10 mouse cellular contexts compared by ENCODE assay signal in genomic region chr8:61316813-61317534, GRCm38 (mm10).
DNase-seq lines count a peak whose midpoint lies in the region; ATAC-seq and TF ChIP-seq lines count a peak whose summit lies in the region.
"Had no signal": no experiment of that assay in that cellular context is flagged by ENCODE, and none has a peak within 500 bp of the region (broad histone marks: within the 10 kb centered on the region; RNA-seq: fewer than 3 reads in every experiment).

No protein-coding gene starts in this region.

- H3K27ac ChIP-seq in liver, adult 2 months (replicated peaks; ENCODE audit: insufficient read depth, low read depth, low read length), result no peak overlapping the region
- H3K27ac ChIP-seq in liver, embryonic 11.5 days (ENCODE audit: low read depth, low read length), result no peak overlapping the region
- H3K27ac ChIP-seq in forebrain, postnatal 0 days (ENCODE audit: low read depth, low read length), result no peak overlapping the region
- H3K27ac ChIP-seq in embryonic facial prominence, embryonic 10.5 days (replicated peaks), result no peak overlapping the region
- H3K27ac ChIP-seq: embryonic facial prominence, embryonic 15.5 days; liver, embryonic 13.5 days had no signal

- peak; percentile 5 for DNase-seq in liver, adult 2 months (ENCODE audit: extremely low read depth, low read depth, low spot score)
- DNase-seq in liver, embryonic 11.5 days (ENCODE audit: low spot score), result no peak
- no peak for DNase-seq in forebrain, postnatal 0 days
- peak; percentile 52 for DNase-seq in kidney, postnatal 14 days
- peak; percentile 64 for DNase-seq in retina, embryonic 14.5 days (ENCODE audit: low spot score)
- no peak for DNase-seq in gastrocnemius, postnatal 4 days (ENCODE audit: low spot score in 2 of 2)
- DNase-seq in adrenal gland, postnatal 10 days, result no peak
- DNase-seq in embryonic facial prominence, embryonic 10.5 days (ENCODE audit: low spot score), result no peak
- DNase-seq: liver, embryonic 13.5 days had no signal

- H3K36me3 ChIP-seq in liver, adult 2 months (ENCODE audit: control insufficient read depth, insufficient read depth, low read length), result no peaks in the 10 kb centered on the region
- no peaks in the 10 kb centered on the region for H3K36me3 ChIP-seq in liver, embryonic 11.5 days (ENCODE audit: control insufficient read depth, insufficient read depth, low read length)
- no peaks in the 10 kb centered on the region for H3K36me3 ChIP-seq in forebrain, postnatal 0 days (ENCODE audit: insufficient read depth)
- peaks cover 11% of the 10 kb centered on the region for H3K36me3 ChIP-seq in embryonic facial prominence, embryonic 10.5 days (replicated peaks)
- H3K36me3 ChIP-seq: embryonic facial prominence, embryonic 15.5 days; liver, embryonic 13.5 days had no signal

- H3K79me2 ChIP-seq in liver, adult 2 months (ENCODE audit: control insufficient read depth, insufficient read depth, low read length), result peaks cover 3% of the 10 kb centered on the region; the same call in 1 of the 2 replicates

- peaks cover 2% of the 10 kb centered on the region; the same call in 1 of the 2 replicates for H3K4me1 ChIP-seq in liver, adult 2 months (ENCODE audit: control insufficient read depth, insufficient read depth, low read length)
- no peaks in the 10 kb centered on the region for H3K4me1 ChIP-seq in liver, embryonic 11.5 days (replicated peaks; ENCODE audit: control insufficient read depth, insufficient read depth, low read length)
- H3K4me1 ChIP-seq in forebrain, postnatal 0 days (ENCODE audit: insufficient read depth), result no peaks in the 10 kb centered on the region
- peaks cover 24% of the 10 kb centered on the region for H3K4me1 ChIP-seq in embryonic facial prominence, embryonic 10.5 days
- H3K4me1 ChIP-seq: liver, embryonic 13.5 days had no signal

- no peak for TF ChIP-seq POLR2A in liver, adult 2 months (IDR thresholded peaks at IDR 0.05; ENCODE audit: extremely low read depth, insufficient read depth, low read length)

- ATAC-seq in liver, embryonic 11.5 days (replicated peaks; ENCODE audit: low FRiP score), result no peak
- peak; percentile 32; the same call in 1 of the 2 replicates for ATAC-seq in forebrain, postnatal 0 days

- no peaks in the 10 kb centered on the region for H3K9me3 ChIP-seq in liver, embryonic 11.5 days (ENCODE audit: control insufficient read depth, low read length)
- no peaks in the 10 kb centered on the region for H3K9me3 ChIP-seq in forebrain, postnatal 0 days (ENCODE audit: low read length)
- peaks cover 5% of the 10 kb centered on the region; the same call in 1 of the 2 replicates for H3K9me3 ChIP-seq in embryonic facial prominence, embryonic 10.5 days
- H3K9me3 ChIP-seq: liver, embryonic 13.5 days had no signal

- no peak overlapping the region for H3K4me2 ChIP-seq in liver, embryonic 11.5 days
- H3K4me2 ChIP-seq in forebrain, postnatal 0 days (ENCODE audit: low read depth), result no peak overlapping the region
- H3K4me2 ChIP-seq: embryonic facial prominence, embryonic 15.5 days; liver, embryonic 13.5 days had no signal

- 75% methylated on average over 10 of the region's 10 CpGs for WGBS in liver, adult 2 months
- 85% methylated on average over 10 of the region's 10 CpGs for WGBS in liver, embryonic 11.5 days
- WGBS in forebrain, postnatal 0 days, result 37% methylated on average over 10 of the region's 10 CpGs
- WGBS in embryonic facial prominence, embryonic 10.5 days, result 82% methylated on average over 10 of the region's 10 CpGs

- no peak overlapping the region for H3K4me3 ChIP-seq in liver, adult 2 months (ENCODE audit: insufficient read depth, low read depth, low read length)
- H3K4me3 ChIP-seq in liver, embryonic 11.5 days (ENCODE audit: low read depth, low read length), result no peak overlapping the region
- H3K4me3 ChIP-seq in forebrain, postnatal 0 days (ENCODE audit: low read depth, low read length), result no peak overlapping the region
- no peak overlapping the region for H3K4me3 ChIP-seq in embryonic facial prominence, embryonic 10.5 days
- H3K4me3 ChIP-seq: embryonic facial prominence, embryonic 15.5 days; liver, embryonic 13.5 days had no signal

- no peak for TF ChIP-seq CTCF in liver, adult 2 months (IDR thresholded peaks at IDR 0.05; ENCODE audit: low read depth, low read length)
- no peak for TF ChIP-seq CTCF in forebrain, postnatal 0 days (IDR thresholded peaks at IDR 0.05; ENCODE audit: low read depth)

- no peaks in the 10 kb centered on the region for H3K27me3 ChIP-seq in liver, adult 2 months (ENCODE audit: control insufficient read depth, insufficient read depth, low read length)
- H3K27me3 ChIP-seq in liver, embryonic 11.5 days (replicated peaks; ENCODE audit: control insufficient read depth, insufficient read depth, low read length), result no peaks in the 10 kb centered on the region
- H3K27me3 ChIP-seq in forebrain, postnatal 0 days (ENCODE audit: insufficient read depth, low read length), result no peaks in the 10 kb centered on the region
- no peaks in the 10 kb centered on the region for H3K27me3 ChIP-seq in embryonic facial prominence, embryonic 10.5 days (replicated peaks; ENCODE audit: low read depth, poor library complexity, severe bottlenecking)
- H3K27me3 ChIP-seq: embryonic facial prominence, embryonic 15.5 days; liver, embryonic 13.5 days had no signal

- H3K9ac ChIP-seq in liver, adult 2 months (ENCODE audit: low read depth, low read length), result no peak overlapping the region
- H3K9ac ChIP-seq in liver, embryonic 11.5 days (ENCODE audit: low read depth, low read length), result no peak overlapping the region
- no peak overlapping the region for H3K9ac ChIP-seq in forebrain, postnatal 0 days
- H3K9ac ChIP-seq: embryonic facial prominence, embryonic 15.5 days; liver, embryonic 13.5 days had no signal

Comparison
In these comparisons a context has a peak if more than half of its experiments do, and no peak if none do; other contexts are left out.
1. DNase-seq: peak in liver, adult 2 months (single experiment), kidney, postnatal 14 days (single experiment) and retina, embryonic 14.5 days (single experiment); none in liver, embryonic 11.5 days (single experiment), forebrain, postnatal 0 days (single experiment), gastrocnemius, postnatal 4 days (0 of 2), adrenal gland, postnatal 10 days (single experiment) and embryonic facial prominence, embryonic 10.5 days (single experiment).